Mouse (Mus musculus): ENCODE measurements around the gene Scap.

- TF ChIP-seq CTCF (IDR thresholded peaks at IDR 0.05; ENCODE audit: low read depth) = no peak
- TF ChIP-seq EP300 (IDR thresholded peaks at IDR 0.05; ENCODE audit: low read depth) = no peak
Observed at GRCm38 (mm10) chr9:110284075-110284697, 48.9 kb upstream of the Scap start.

All from heart, postnatal 0 days (tissue).